Mouse (Mus musculus): Measurements from ENCODE around the gene Kif7.

- TF ChIP-seq POLR2A (IDR thresholded peaks at IDR 0.05; ENCODE audit: borderline replicate concordance, low read depth, low read length) = no peak
- TF ChIP-seq CTCF (IDR thresholded peaks at IDR 0.05; ENCODE audit: low read depth, low read length) = no peak
Measured at GRCm38 (mm10) chr7:79731438-79731837, 15.9 kb upstream of the Kif7 start.
